Mouse (Mus musculus): ENCODE data around the gene Gm11639. TPM values are rescaled to one million over a fixed set of nuclear protein-coding genes. Genes with fewer than 3 reads are reported as not detected.

The Gm11639 gene
- polyA plus RNA-seq, 1 experiment = not detected

DNA sequence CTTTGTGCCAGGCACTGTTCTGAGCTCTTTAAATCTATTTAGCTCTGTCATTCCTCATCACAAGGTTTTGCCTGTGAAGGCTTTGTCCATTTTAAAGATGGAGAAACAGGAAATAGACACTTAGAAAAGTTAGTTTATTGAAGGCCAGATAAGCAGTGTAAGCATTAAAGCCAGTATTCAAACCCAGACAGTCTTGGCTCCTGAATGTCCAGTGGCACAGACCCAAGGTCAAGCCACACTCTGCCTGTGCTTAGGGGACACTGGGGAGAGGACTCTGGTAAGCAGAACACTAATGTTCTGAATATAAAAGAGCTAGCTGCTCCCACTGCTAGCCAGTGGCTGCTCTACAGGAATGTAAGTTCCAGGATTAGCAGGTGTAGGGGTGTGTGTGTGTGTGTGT is 21.1 kb upstream of the Gm11639 start:
- Histone ChIP-seq H3K79me2 (ENCODE audit: control insufficient read depth, insufficient read depth) (no peaks in the 10 kb centered on the region), H3K4me3 (ENCODE audit: insufficient read depth, poor library complexity, severe bottlenecking) (no peak overlapping the region), H3ac (ENCODE audit: control insufficient read depth, insufficient read length, low read depth) (no peak overlapping the region), H3K79me3 (ENCODE audit: low read depth) (no peaks in the 10 kb centered on the region), H3K27me3 (ENCODE audit: control insufficient read depth, insufficient read depth, insufficient read length) (no peaks in the 10 kb centered on the region), H3K36me3 (ENCODE audit: control insufficient read depth, insufficient read depth) (peaks cover 43% of the 10 kb centered on the region)
- TF ChIP-seq CEBPB (IDR thresholded peaks at IDR 0.05; ENCODE audit: low read depth) = no peak
- no peak for TF ChIP-seq FOSL1 (IDR thresholded peaks at IDR 0.05; ENCODE audit: insufficient read depth, low read length, poor library complexity, severe bottlenecking)
- no peak for TF ChIP-seq MAX (IDR thresholded peaks at IDR 0.05)
- no peak for TF ChIP-seq USF1 (IDR thresholded peaks at IDR 0.05; ENCODE audit: low read depth)
- no peak for TF ChIP-seq MYOG (IDR thresholded peaks at IDR 0.05; ENCODE audit: control insufficient read depth, extremely low read depth, insufficient read length)
- no peak for TF ChIP-seq CTCF (IDR thresholded peaks at IDR 0.05; ENCODE audit: control insufficient read depth, insufficient read depth, insufficient read length)
- TF ChIP-seq MYOD1 (IDR thresholded peaks at IDR 0.05; ENCODE audit: control insufficient read depth, insufficient read length, low read depth) = no peak

GRCm38 (mm10) chr11:104667399-104667798 is 18.1 kb upstream of the Gm11639 start:
- Histone ChIP-seq H3K36me3 (ENCODE audit: control insufficient read depth, insufficient read depth) (peaks cover 26% of the 10 kb centered on the region), H3K79me2 (ENCODE audit: control insufficient read depth, insufficient read depth) (no peaks in the 10 kb centered on the region), H3K4me3 (ENCODE audit: insufficient read depth, poor library complexity, severe bottlenecking) (no peak overlapping the region), H3K79me3 (ENCODE audit: low read depth) (no peaks in the 10 kb centered on the region), H3K27me3 (ENCODE audit: control insufficient read depth, insufficient read depth, insufficient read length) (no peaks in the 10 kb centered on the region), H3ac (ENCODE audit: control insufficient read depth, insufficient read length, low read depth) (no peak overlapping the region)
- TF ChIP-seq USF1 (IDR thresholded peaks at IDR 0.05; ENCODE audit: low read depth) = no peak
- no peak for TF ChIP-seq FOSL1 (IDR thresholded peaks at IDR 0.05; ENCODE audit: insufficient read depth, low read length, poor library complexity, severe bottlenecking)
- TF ChIP-seq CTCF (IDR thresholded peaks at IDR 0.05; ENCODE audit: control insufficient read depth, insufficient read depth, insufficient read length) = no peak
- TF ChIP-seq MAX (IDR thresholded peaks at IDR 0.05) = no peak
- no peak for TF ChIP-seq MYOD1 (IDR thresholded peaks at IDR 0.05; ENCODE audit: control insufficient read depth, insufficient read length, low read depth)
- no peak for TF ChIP-seq MYOG (IDR thresholded peaks at IDR 0.05; ENCODE audit: control insufficient read depth, extremely low read depth, insufficient read length)
- TF ChIP-seq CEBPB (IDR thresholded peaks at IDR 0.05; ENCODE audit: low read depth) = no peak

DNA sequence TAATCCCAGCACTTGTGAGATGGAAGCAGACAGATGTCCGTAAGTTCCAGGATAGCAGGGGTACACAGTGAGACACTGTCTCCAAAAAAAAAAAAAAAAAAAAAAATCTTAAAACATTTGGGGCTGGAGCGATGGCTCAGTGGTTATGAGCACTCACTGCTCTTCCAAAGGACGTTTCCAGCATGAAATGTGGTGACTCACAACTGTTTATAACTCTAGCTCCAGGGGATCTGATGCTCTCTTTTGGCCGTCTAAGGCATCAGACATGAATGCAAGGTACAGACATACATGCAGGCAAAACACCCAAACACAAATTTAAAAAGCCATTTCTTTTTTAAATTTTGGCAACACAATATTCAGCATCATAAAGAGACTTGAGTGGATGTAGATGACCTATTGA is 12.1 kb upstream of the Gm11639 start:
- TF ChIP-seq USF1 (IDR thresholded peaks at IDR 0.05; ENCODE audit: low read depth) (no peak), FOSL1 (IDR thresholded peaks at IDR 0.05; ENCODE audit: insufficient read depth, low read length, poor library complexity, severe bottlenecking) (no peak), MYOG (IDR thresholded peaks at IDR 0.05; ENCODE audit: control insufficient read depth, extremely low read depth, insufficient read length) (no peak), CEBPB (IDR thresholded peaks at IDR 0.05; ENCODE audit: low read depth) (no peak), MAX (IDR thresholded peaks at IDR 0.05) (no peak), CTCF (IDR thresholded peaks at IDR 0.05; ENCODE audit: control insufficient read depth, insufficient read depth, insufficient read length) (no peak), MYOD1 (IDR thresholded peaks at IDR 0.05; ENCODE audit: control insufficient read depth, insufficient read length, low read depth) (no peak)
- Histone ChIP-seq H3K79me3 (ENCODE audit: low read depth) (no peaks in the 10 kb centered on the region), H3K79me2 (ENCODE audit: control insufficient read depth, insufficient read depth) (no peaks in the 10 kb centered on the region), H3K27me3 (ENCODE audit: control insufficient read depth, insufficient read depth, insufficient read length) (no peaks in the 10 kb centered on the region), H3ac (ENCODE audit: control insufficient read depth, insufficient read length, low read depth) (no peak overlapping the region), H3K4me3 (ENCODE audit: insufficient read depth, poor library complexity, severe bottlenecking) (no peak overlapping the region), H3K36me3 (ENCODE audit: control insufficient read depth, insufficient read depth) (peaks cover 13% of the 10 kb centered on the region)

- no peaks in the 10 kb centered on the region for H3K79me3 ChIP-seq (ENCODE audit: low read depth)
- H3K36me3 ChIP-seq (ENCODE audit: control insufficient read depth, insufficient read depth) = peaks cover 4% of the 10 kb centered on the region
- no peaks in the 10 kb centered on the region for H3K79me2 ChIP-seq (ENCODE audit: control insufficient read depth, insufficient read depth)
- H3ac ChIP-seq (ENCODE audit: control insufficient read depth, insufficient read length, low read depth) = no peak overlapping the region
- H3K4me3 ChIP-seq (ENCODE audit: insufficient read depth, poor library complexity, severe bottlenecking) = no peak overlapping the region
- H3K27me3 ChIP-seq (ENCODE audit: control insufficient read depth, insufficient read depth, insufficient read length) = no peaks in the 10 kb centered on the region
- no peak for TF ChIP-seq MYOD1 (IDR thresholded peaks at IDR 0.05; ENCODE audit: control insufficient read depth, insufficient read length, low read depth)
- no peak for TF ChIP-seq USF1 (IDR thresholded peaks at IDR 0.05; ENCODE audit: low read depth)
- no peak for TF ChIP-seq MAX (IDR thresholded peaks at IDR 0.05)
- TF ChIP-seq CTCF (IDR thresholded peaks at IDR 0.05; ENCODE audit: control insufficient read depth, insufficient read depth, insufficient read length) = no peak
- TF ChIP-seq CEBPB (IDR thresholded peaks at IDR 0.05; ENCODE audit: low read depth) = no peak
- no peak for TF ChIP-seq FOSL1 (IDR thresholded peaks at IDR 0.05; ENCODE audit: insufficient read depth, low read length, poor library complexity, severe bottlenecking)
- TF ChIP-seq MYOG (IDR thresholded peaks at IDR 0.05; ENCODE audit: control insufficient read depth, extremely low read depth, insufficient read length) = no peak
These were observed 10.7 kb upstream of the Gm11639 start for GRCm38 (mm10) chr11:104674768-104675167.

GRCm38 (mm10) chr11:104693235-104693634 is 7.7 kb downstream of the Gm11639 start:
- no peaks in the 10 kb centered on the region for H3K79me3 ChIP-seq (ENCODE audit: low read depth)
- no peak overlapping the region for H3K4me3 ChIP-seq (ENCODE audit: insufficient read depth, poor library complexity, severe bottlenecking)
- H3K79me2 ChIP-seq (ENCODE audit: control insufficient read depth, insufficient read depth) = no peaks in the 10 kb centered on the region
- no peak overlapping the region for H3ac ChIP-seq (ENCODE audit: control insufficient read depth, insufficient read length, low read depth)
- H3K27me3 ChIP-seq (ENCODE audit: control insufficient read depth, insufficient read depth, insufficient read length) = no peaks in the 10 kb centered on the region
- H3K36me3 ChIP-seq (ENCODE audit: control insufficient read depth, insufficient read depth) = no peaks in the 10 kb centered on the region
- TF ChIP-seq MYOG (IDR thresholded peaks at IDR 0.05; ENCODE audit: control insufficient read depth, extremely low read depth, insufficient read length) (no peak), MYOD1 (IDR thresholded peaks at IDR 0.05; ENCODE audit: control insufficient read depth, insufficient read length, low read depth) (no peak)

DNA sequence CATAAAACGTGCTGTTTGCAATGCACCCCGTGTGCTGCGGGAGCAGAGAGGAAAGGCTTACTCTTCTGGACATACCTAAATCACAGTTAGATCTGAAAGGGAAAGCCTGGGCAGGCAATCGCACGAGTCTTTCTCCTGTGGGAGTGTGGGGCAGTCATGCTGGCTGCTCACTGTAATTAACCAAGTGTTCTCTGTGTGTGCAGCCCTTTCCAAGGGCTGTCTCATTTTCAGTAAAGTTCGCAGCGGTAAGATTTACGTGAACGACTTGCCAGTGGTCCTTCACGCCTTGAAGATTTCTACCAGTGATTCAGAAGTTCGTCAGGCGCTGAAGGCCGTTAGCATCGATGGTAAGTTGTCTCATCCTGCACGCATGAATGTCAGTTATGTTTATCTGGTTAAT is 18.6 kb downstream of the Gm11639 start:
- Histone ChIP-seq H3K79me3 (ENCODE audit: low read depth) (no peaks in the 10 kb centered on the region), H3ac (ENCODE audit: control insufficient read depth, insufficient read length, low read depth) (no peak overlapping the region), H3K27me3 (ENCODE audit: control insufficient read depth, insufficient read depth, insufficient read length) (no peaks in the 10 kb centered on the region), H3K36me3 (ENCODE audit: control insufficient read depth, insufficient read depth) (no peaks in the 10 kb centered on the region), H3K4me3 (ENCODE audit: insufficient read depth, poor library complexity, severe bottlenecking) (no peak overlapping the region), H3K79me2 (ENCODE audit: control insufficient read depth, insufficient read depth) (no peaks in the 10 kb centered on the region)
- TF ChIP-seq MAX (IDR thresholded peaks at IDR 0.05) = no peak
- no peak for TF ChIP-seq MYOG (IDR thresholded peaks at IDR 0.05; ENCODE audit: control insufficient read depth, extremely low read depth, insufficient read length)
- TF ChIP-seq CTCF (IDR thresholded peaks at IDR 0.05; ENCODE audit: control insufficient read depth, insufficient read depth, insufficient read length) = no peak
- no peak for TF ChIP-seq MYOD1 (IDR thresholded peaks at IDR 0.05; ENCODE audit: control insufficient read depth, insufficient read length, low read depth)
- no peak for TF ChIP-seq FOSL1 (IDR thresholded peaks at IDR 0.05; ENCODE audit: insufficient read depth, low read length, poor library complexity, severe bottlenecking)
- no peak for TF ChIP-seq CEBPB (IDR thresholded peaks at IDR 0.05; ENCODE audit: low read depth)
- no peak for TF ChIP-seq USF1 (IDR thresholded peaks at IDR 0.05; ENCODE audit: low read depth)

All from C2C12 (cell line).